Mouse (Mus musculus) megakaryocyte progenitor cell, adult 5-6 weeks (primary cell): Measurements from ENCODE around the gene Lhfpl2. TPM values are rescaled to one million over a fixed set of nuclear protein-coding genes. Genes with fewer than 3 reads are reported as not detected.

Experiments
- ATAC-seq: replicated peaks from 2 replicates; pipeline ENCODE4 v1.8.0; 2016; ENCODE audit warnings: mild to moderate bottlenecking, moderate TSS enrichment, inconsistent platforms; ENCODE audit not compliant: poor library complexity
- total RNA-seq, 2 experiments: library from RNA; stranded (forward) in 1 of 2; stranded (reverse) in 1 of 2; fragments of 157-497, 149-512 nt in 1 of 2; fragments of 200-1000 nt in 1 of 2; gene quantifications; 2 replicates each; pipeline versions ENCODE4 v1.2.3 to v1.2.4; 2015 to 2017

The Lhfpl2 gene
- total RNA-seq, 2 experiments from 2014 or later = 11.0 to 11.2 TPM

DNA sequence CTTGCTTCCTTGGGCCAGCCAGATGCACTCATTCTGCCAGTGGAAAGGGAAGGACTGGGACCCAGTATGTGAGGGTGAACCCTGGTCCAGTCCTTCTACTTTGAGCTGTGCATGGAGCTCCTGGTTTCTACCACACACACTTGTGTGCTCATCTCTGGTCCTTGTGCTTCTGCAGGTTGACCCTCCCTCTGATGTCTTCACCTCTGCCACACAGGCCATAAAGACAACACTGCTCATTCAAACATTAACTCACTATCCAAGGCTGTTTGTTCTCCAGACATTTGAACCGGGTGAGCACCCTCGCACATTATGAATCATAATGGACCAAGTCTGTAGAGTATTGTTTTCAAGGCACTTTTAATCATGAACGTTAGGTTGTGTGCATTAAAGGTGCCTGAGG, 37.0 kb downstream of the Lhfpl2 start:
- no peak for ATAC-seq

DNA sequence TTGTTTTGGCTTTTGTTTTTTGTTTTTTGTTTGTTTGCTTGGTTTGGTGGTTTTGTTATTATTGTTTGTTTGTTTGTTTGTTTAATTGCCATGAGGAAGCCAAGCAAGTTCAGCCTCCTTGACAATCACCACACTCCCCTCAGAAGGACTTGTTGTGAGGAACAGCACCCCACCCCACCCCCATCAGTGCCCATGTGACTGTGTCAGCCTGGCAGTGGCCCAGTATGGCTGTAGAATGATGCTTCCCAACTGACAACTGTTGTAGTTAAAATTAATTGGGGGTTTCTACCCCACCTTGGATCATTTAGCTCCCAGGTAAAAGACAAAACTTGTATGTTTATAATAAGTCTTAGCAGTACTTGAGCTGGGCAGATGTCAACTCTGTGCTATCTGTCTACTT, 37.6 kb downstream of the Lhfpl2 start:
- no peak for ATAC-seq

DNA sequence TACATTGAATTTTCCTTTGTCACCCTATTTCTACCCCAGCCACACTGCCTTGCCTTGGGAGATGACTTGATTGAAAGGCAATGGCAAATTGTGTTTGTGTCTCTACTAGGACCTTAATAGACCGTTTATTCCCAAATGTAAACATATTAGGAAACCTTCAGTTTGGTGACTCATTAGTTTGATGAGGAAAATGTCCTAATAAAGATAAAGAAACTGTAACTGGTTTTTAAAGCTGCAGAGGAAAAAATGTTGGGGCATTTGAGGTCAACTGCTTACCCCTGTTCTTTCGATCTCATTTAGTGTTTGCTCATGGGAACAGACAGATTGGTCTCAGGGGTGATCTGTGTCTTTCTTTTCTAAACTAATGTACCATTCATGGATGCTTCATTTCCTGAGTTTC, 40.1 kb downstream of the Lhfpl2 start:
- ATAC-seq = no peak

DNA sequence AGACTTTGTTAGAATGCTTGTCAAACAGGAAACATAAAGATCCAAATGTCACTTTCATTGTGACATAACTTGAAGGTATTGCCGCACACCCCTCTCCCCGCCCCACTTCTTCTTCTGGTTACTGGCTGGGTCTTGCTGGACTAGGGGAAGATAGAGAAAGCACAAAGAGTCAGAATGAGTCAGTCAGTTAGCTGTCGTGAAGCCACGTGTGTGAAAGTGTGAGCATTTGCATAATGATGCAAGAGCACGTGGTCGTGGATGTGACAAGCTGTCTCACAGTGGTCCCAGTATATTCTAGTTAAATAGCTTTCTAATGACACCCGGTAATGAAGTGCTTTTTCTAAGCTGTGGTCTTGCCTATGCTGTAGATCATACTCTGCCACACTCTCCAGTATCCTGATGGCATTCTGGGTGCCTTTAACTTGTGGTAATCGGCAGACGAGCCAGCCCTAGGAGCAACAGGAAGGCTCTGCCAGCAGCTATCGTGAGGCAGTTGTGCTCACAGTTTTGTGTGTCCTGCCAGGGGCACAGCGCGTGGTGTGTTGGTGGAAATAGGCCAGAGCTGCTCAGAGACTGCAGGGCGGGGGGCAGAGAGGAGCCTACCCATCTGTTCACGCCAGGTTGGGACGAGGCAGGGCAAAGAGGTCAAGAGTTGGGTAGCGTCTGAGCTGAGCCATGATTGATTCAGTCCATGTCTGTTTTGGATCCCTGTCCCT, 40.9 kb downstream of the Lhfpl2 start:
- peak; percentile 93 for ATAC-seq

DNA sequence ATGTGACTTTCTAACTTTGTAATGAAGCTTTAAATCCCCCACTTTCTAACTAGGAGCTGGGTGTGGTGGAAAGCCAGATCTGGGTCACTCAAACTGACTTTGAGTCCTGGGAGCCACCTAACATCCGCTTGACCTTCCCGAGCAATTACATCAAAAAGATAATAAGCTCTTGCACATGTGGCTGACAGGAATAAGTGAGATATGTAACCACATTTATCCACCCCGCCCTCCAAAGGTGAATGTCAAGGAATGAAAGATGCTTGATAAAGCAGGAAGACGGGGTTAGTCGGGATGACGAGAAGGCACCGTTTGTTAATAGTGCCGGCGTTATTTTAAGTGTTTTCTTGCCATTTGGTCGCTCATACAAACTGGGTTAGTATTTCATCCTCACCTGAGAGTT, 41.5 kb downstream of the Lhfpl2 start:
- no peak for ATAC-seq

DNA sequence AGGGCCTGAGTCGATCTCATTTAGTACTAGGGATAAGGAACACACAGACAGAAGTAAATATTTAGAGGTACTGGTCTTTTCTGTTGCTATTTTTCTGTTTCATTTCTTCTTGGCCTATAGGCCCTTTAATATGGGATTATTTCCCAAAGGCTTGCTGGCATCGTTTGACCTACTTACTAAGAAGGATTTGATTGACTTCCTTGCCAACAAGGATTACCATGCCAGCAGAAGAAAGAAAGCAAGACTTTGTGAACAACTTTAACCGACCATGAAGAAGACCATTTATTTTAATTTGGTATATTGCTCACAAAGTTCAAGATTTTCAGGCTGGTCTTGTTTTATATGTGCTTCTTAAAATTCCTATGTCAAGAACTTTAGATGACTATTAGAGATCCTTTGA, 42.8 kb downstream of the Lhfpl2 start:
- no peak for ATAC-seq

DNA sequence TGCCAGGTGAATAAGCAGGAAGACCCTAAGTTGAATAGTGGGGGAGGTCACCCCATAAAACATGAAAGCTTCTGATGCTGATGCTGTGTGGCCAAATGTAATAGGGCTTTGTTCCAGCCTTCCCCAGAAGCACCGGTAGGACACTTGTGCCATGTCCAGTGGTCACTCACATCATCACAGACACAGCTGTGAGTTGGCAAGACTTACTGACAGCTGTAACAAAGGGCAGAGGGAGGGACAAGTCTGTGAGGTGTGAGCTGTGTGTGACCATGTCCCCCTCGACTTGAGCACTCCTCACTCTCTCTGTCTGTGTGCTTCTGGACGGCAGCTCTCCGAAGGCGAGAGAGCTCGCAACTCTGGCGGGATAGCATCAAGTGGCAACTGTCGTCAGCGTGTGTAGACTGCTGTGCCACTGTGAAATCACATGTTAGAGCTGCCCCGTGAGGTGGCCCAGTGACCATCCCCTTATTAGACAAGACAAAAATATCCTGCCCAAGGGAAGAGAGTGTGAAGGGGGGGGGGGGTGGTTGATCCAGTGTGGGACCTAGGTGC, 43.5 kb downstream of the Lhfpl2 start:
- no peak for ATAC-seq

DNA sequence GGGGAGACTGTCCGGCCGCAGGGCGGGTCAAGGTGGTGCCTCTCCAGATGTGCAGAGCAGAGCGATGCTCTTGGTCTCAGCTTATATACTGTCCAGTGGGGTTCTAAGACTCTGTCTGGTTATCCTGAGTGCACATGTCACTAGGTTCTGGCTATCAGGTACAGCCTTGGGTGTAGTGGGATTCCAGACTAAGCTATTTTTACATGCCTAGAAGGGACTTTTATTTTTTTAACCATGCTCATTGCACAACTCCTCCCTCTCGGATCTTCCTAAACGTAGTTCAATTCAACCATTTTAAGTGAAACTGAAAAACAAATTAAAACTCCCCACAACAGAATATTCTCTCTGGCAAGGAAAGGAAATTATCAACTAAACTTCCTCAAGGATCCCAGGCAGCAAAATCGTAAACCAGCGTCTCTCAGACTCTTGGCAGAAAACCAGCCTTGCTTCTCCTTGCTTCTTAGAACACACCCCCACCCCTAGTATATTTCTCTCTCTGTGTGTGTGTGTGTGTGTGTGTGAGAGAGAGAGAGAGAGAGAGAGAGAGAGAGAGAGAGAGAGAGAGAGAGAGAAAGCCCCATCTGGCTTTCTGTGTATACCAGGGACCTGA, 47.4 kb downstream of the Lhfpl2 start:
- ATAC-seq = peak; percentile 52

DNA sequence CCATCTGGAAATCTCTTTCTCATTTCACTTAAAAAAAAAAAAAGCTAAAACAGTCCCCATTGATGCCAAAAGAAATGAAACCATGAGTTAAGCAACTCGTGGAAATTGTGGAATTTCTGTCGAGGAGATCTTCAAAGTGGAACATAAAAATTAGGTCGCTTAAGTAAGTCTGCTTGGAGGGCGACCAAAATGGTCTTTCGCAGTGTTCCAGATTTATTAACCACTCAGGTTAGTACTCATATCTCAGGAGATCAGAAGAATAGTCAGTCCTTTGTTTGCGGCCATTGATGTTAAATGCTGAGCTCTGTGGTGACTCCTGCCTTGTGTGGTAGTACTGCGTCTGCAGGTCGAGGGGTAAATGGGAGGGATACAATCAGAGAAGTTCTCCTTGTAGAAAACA, 48.8 kb downstream of the Lhfpl2 start:
- no peak for ATAC-seq

DNA sequence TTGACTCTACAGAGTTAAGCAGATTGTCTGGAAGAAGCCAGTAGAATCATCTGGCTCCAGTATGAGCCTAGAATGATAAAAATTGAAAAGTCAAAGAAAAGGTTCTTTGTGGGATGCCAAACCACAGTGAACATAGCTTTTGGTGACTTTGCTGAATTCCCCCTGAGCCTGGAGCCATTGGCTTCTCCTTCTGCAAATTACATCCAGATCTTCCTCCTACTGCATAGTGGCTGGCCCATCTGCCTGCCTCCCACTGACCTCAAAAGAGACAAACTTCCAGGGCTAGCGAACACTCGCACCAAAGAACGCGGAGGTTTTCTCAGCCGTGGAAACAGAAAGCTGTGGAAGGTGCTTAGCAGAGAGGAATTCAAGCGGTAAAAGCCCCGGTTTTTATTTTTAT, 49.4 kb downstream of the Lhfpl2 start:
- no peak for ATAC-seq

DNA sequence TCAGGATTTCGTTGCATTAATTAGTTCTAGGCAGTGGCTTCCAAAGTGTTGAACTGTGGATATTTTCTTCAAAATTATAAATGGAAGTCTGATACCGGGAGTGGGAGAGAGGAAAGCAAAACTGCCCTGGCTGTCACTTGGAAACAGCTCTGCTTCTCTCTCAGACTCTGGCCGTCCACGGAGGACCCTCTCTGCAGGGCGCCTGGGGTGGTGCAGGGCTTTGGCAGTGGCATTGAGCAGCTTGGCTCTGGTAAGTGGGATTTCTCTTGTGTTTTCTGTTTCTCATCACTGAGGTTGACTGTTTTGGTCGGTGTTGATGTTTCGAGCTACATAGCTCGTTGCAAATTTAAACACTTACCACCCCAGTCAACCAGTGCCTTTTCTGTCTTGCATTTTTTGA, 53.0 kb downstream of the Lhfpl2 start:
- no peak for ATAC-seq

DNA sequence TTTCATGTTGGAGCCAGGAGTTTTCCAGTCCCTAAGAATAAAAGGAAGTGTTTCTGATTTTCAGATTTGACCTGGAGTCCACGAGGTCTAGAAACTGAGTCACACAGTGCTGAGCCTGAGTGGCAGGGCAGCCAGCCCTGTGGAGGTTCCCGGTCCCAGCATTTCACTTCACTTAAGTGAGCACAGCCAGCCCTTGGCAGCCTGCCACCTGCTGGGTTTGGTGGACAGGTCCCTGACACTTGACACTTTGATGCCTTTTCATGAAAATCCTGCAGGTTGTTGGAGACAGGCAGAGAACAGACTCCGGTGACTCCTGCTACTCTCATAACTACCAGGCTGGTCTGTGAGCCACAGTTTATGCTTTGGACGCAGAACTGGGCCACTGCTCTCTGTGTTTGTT, 57.9 kb downstream of the Lhfpl2 start:
- ATAC-seq = no peak

DNA sequence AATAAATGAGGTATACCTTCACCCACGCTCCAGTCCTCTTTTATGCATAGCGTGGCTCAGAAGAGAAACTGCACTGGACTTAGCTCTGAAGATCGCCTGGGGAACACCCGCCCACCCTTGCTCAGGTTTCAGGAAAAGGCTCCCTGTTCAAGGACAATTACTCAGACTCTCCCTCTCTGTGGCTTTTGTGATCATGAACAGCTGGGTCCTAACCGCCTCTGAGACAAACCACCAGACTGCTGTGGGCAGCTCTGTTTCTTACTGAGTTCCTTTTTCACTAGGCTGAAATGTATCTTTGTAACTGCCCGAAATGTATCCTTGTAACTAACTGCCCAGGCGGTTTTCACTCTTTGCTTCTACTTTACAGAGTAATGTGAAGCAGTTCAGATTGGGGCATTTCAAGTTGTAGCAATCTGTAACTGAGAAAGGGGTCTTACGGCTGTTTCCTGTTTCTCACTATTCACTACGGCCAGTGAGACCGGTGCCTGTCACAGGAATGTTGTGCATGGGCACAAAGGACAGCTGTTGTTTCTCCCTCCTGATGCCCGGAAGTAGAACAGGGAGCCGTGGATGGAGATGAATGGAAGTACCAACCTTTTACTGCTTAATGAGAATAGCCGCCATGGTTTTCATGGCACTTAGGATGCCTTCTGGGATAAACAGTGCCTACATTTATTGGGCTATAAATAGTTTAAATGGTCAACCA, 59.3 kb downstream of the Lhfpl2 start:
- peak; percentile 74 for ATAC-seq

DNA sequence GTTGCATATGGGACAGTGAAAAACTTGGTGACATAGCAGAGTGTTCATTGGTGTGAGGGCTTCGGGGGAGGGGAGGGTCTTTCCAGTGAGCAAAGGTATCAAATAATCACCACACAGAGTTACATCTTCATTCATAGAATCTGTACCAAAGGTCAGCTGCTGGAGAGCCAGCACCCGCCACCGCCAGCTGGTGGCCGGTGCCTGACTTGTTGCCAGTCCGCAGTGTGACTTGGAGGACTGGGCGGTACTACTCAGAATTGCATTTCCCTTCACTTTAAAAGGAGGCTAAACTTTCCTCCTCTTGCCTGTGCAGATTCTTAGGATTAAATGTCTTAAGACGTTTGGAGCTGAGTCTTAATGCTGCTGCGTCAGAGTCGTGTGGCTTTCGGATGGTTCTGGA, 59.9 kb downstream of the Lhfpl2 start:
- ATAC-seq = no peak

DNA sequence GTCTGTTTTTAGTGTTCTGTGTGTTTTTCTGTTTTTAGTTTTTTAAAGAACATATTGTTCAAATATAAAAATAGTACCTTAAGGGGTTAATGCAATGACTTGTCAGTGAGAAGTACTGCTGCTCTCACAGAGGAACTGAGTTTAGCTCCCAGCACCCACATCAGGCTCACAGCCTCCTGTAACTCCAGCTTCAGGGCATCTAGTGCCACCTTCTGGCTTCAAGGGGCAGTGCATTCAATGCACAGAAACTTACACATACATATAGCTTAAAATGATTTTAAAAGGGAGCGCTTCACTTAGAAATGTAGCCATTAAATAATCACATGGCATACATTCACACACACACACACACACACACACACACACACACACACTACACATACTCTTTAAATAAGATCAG, 60.5 kb downstream of the Lhfpl2 start:
- ATAC-seq = no peak

DNA sequence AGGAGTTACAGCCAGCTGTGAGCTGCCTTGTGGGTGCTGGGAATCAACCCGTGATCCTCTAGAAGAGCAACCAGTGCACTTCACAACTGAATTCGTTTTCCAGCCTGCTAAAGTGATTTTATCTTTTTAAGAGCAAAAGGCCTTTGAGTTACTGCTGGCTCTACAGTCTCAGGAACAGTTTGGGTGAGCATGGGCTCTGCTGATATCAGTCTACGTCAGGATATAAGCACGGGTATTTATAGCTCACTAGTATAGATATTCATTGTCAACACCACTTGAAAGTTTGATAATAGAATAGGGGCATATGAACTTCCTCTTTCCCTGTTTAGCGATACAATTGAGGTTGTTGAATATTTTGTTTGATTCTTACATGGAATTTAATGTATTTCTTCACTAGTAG, 61.7 kb downstream of the Lhfpl2 start:
- peak; percentile 73 for ATAC-seq

DNA sequence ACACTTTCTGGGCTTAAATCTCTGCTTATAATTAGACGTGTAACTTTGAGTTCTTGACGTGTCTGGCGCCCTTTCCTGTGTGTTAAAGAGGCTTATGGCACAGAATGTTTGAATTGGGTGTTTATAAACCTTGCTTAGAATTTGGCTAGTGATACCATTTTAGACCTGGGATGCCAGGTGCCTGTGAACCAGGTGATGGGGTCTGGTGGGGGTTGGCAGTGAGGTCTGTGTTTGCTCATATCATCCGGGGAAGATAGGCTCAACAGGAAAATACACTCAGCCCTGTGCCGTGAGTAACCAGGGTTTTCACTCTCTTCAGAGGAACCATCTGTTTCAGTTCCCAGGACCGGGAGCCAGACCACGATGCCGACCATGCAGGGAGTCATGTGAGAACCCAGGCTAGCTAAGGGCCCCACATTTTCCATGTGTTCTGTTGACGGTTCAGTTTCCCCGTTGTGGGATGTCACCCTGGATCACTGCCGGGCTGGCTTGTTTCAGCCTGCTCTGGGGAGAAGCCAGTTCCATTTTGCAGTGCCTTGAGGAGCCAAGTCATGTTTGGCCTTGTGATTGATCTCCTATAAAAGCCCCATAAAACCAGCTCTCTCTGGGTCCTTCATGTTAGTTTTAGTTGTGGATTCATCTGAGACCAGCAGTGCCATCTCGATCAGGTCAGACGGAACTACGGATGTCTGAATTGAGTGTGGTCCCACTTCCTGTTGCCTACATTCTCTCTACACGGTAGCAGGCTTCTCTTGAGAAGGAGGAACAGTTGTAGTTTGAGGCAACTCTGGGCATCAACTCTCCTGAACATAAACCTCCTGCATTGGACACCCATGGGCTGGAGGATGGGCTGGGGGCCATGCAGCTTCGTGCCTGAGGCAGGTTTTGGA, 65.4 kb downstream of the Lhfpl2 start:
- 0 out of 2 replicates have a peak, but pooled peaks have one; percentile 21 for ATAC-seq

DNA sequence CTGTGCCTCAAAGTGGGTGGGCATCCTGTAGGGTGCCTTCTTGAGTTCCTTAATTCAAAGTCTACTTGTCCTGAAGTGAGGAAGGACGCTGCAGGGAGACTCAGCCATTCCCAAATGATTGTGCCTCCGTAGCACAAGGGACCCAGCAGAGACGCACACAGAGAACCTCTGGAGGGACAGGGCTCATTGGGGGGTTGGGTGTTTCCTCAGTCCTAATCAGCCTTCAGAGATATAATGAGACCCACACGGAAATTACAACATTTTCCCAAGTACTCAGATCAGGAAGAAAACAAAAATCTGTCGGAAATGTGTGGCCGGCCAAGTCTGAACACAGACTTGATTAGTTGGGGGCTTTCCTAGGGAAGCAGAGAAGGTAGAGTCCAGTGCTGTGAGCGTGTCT, 72.8 kb downstream of the Lhfpl2 start:
- ATAC-seq = no peak

DNA sequence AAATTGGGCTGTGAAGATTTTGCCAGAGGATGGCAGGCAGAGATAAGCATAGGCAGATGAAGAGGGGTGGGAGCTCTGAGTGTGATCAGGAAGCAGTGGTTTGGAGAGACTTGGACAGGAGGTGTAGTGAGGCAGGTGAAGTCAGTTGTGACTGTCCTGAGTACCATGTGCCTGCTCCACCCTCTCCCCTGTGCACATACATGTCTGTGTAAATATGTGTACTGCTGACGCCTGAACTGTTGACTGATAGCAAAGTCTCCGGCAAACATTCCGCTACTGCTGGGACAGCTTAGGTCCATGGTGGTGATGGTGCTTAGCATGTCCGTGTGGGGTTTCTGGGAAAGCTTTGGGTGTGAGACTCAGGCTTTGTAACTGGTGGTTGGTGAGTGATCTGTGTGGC, 73.5 kb downstream of the Lhfpl2 start:
- ATAC-seq = no peak

DNA sequence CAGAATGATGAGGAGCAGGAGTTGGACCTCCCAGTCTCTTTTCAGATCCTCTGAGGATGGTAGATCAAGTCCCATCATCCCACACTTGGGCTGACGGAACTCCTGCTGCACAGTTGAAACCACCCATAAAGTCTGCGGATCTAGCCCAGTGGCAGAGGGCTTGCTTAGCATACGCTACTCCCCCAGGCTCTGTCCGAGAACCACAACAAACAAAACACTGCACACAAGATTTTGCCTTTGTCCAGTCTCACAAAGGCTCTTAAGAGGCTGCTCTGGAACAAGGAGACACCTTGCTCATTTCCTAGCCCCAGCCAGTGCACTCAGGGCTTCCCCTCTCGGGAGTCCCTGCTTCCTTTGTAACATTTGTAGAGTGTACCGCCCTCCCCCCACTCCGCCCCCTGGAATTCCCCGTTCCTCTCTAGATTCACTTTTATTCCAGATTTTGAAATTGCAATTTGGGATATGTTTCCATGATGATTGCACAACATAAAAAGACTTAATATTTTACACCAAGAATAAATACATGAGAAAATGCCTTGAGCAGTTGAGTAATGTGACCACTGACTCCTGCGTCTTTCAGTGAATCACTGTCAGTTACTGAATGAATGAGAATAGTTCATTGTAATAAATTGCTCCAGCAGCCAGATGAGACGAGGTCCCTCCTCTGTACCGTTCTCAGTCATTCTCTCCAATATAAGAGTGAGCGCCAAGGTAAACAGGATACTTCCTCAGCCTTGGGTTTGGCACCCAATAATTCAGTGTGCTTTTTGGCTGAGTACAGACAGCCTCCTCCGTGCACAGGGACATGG, 74.8 kb downstream of the Lhfpl2 start:
- no peak for ATAC-seq
